Mouse (Mus musculus) right cerebral cortex, postnatal 14 days (tissue): ENCODE data around the gene Fndc3b.
A peak's percentile ranks its signal among the peaks of the same experiment; 100 is the strongest.
"Not testable (repeated sequence)": the region's sequence is repeated elsewhere in the genome, so short reads cannot be mapped to it uniquely, and the experiment has no call there.

Experiments
- DNase-seq: peaks from one replicate; pipeline ENCODE4 v3.0.0; 2022

Fndc3b gene

GRCm38 (mm10) chr3:27490891-27491290 is 220.2 kb downstream of the Fndc3b start:
- DNase-seq, result no peak

- no peak for DNase-seq
These were observed 221.6 kb downstream of the Fndc3b start for GRCm38 (mm10) chr3:27489550-27489949.

GRCm38 (mm10) chr3:27485141-27485540 is 226.0 kb downstream of the Fndc3b start:
- DNase-seq, result no peak

- DNase-seq, result no peak
These were observed 226.4 kb downstream of the Fndc3b start for GRCm38 (mm10) chr3:27484698-27485097.

GRCm38 (mm10) chr3:27483762-27484161 is 227.3 kb downstream of the Fndc3b start:
- DNase-seq, result no peak

GRCm38 (mm10) chr3:27483321-27483720 is 227.8 kb downstream of the Fndc3b start:
- DNase-seq, result no peak

GRCm38 (mm10) chr3:27481738-27482137 is 229.4 kb downstream of the Fndc3b start:
- no peak for DNase-seq

GRCm38 (mm10) chr3:27479378-27479777 is 231.7 kb downstream of the Fndc3b start:
- DNase-seq, result no peak

- DNase-seq, result no peak
These were observed 232.4 kb downstream of the Fndc3b start for GRCm38 (mm10) chr3:27478563-27479156.

GRCm38 (mm10) chr3:27477749-27478148 is 233.4 kb downstream of the Fndc3b start:
- not testable (repeated sequence) for DNase-seq

GRCm38 (mm10) chr3:27475899-27476298 is 235.2 kb downstream of the Fndc3b start:
- no peak for DNase-seq

- no peak for DNase-seq
These were observed 237.1 kb downstream of the Fndc3b start for GRCm38 (mm10) chr3:27473801-27474599.

- DNase-seq, result no peak
These were observed 238.3 kb downstream of the Fndc3b start for GRCm38 (mm10) chr3:27472846-27473245.

- no peak for DNase-seq
These were observed 240.3 kb downstream of the Fndc3b start for GRCm38 (mm10) chr3:27470781-27471180.

- no peak for DNase-seq
These were observed 241.1 kb downstream of the Fndc3b start for GRCm38 (mm10) chr3:27469971-27470370.

GRCm38 (mm10) chr3:27467505-27468020 is 243.5 kb downstream of the Fndc3b start:
- DNase-seq, result peak; percentile 37

- peak; percentile 57 for DNase-seq
These were observed 244.7 kb downstream of the Fndc3b start for GRCm38 (mm10) chr3:27466297-27466901.

GRCm38 (mm10) chr3:27463373-27463772 is 247.7 kb downstream of the Fndc3b start:
- no peak for DNase-seq

- DNase-seq, result no peak
These were observed 248.2 kb downstream of the Fndc3b start for GRCm38 (mm10) chr3:27462934-27463333.

GRCm38 (mm10) chr3:27462316-27462902 is 248.7 kb downstream of the Fndc3b start:
- DNase-seq, result no peak

GRCm38 (mm10) chr3:27461861-27462260 is 249.2 kb downstream of the Fndc3b start:
- DNase-seq, result no peak

- peak; percentile 76 for DNase-seq
These were observed 250.1 kb downstream of the Fndc3b start for GRCm38 (mm10) chr3:27461037-27461436.

GRCm38 (mm10) chr3:27458416-27458815 is 252.7 kb downstream of the Fndc3b start:
- DNase-seq, result no peak
